Mouse (Mus musculus) cerebral cortex, adult 2 months (tissue): Measurements from ENCODE around the gene Ddx58.

Experiments used
- WGBS: fragments of 180-500 bp; shearing (Covaris S2); methylation state at CpG from one replicate; pipeline ENCODE4 v1.1.7; 2018; 5-methylcytosine and 5-hydroxymethylcytosine counted together

The Ddx58 gene

DNA sequence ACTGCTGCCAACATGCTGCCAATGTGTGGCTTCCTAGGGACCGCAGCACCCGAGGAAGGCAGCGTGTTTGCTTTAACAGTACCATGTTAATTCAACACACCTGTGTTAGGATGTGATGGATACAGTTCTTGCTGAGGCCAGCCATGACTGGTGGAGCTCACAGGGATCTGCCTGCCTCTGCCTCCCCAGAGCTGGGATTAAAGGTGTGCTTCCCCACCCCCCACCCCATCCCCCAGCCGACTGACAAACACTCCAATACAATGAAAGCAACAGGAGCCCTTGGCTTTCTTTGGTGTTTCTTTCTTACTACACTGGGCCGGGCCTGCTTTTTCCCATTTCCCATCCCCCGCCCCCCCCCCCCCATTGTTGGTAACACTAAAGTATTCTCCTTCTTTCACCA is 5.4 kb downstream of the Ddx58 start:
- WGBS, result 80% methylated on average over 6 of the region's 6 CpGs

DNA sequence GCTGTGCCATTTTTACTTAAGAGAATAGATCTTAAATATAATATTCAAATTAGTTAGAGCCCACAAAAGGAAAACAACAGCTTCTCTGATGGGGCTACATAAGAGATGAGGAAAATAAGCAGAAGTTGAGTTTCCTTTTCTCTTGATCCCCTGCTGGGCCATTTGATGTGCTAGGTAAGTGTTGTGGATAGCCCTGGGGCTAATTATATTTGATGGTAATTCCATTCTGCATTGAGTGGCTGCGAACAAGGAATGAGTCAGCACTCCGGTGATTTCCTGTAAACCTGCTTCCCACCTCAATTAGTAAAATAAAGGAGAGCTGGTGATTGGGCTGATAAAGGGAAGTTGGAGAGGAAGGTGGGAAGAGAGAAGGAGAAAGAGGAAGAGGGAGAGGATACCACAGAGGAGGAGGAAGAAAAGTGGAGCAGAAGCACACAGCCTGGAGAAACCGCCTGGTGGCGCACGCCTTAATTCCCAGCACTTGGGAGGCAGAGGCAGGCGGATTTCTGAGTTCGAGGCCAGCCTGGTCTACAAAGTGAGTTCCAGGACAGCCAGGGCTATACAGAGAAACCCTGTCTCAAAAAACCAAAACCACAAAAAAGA is 6.5 kb downstream of the Ddx58 start:
- WGBS, result 84% methylated on average over 7 of the region's 7 CpGs

DNA sequence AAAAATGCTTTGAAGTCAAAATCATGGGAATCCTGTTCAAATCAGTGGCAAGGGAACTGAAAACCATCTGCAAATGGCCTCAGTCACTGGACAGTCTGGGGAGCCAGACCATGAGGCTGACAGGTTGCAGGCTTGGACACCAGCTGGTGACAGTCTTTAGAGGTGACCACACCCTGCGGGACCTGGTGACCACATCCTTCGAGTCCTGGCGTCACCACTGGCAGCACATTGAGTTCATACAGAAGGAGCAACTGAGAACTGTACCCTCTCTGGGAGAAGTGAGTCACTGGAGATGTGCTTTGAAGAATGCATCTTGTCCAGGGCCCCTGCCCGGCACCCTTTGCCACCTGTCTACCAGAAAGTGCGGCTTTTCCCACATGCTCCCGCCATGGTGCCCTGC is 9.9 kb downstream of the Ddx58 start:
- 96% methylated on average over 6 of the region's 6 CpGs for WGBS

DNA sequence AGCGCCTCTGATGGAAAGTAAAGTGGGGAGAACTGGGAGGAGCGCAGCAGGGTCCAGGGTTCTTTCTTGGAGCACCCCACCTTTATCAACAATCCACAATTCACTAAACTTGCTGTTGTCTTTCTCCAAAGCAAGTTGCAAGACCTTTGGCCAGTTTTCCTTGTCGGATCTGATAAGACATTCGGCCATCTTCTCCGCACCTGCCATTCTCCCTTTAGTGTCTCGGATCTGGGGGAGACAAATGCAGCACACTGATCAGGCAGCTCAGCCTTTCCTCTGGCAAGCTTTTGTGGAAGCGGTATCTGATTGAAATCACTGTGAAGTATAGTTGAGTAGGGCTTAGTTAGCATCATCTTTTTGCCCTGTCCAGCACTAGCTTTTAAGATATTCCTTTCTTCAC is 11.7 kb downstream of the Ddx58 start:
- WGBS, result 94% methylated on average over 7 of the region's 7 CpGs

DNA sequence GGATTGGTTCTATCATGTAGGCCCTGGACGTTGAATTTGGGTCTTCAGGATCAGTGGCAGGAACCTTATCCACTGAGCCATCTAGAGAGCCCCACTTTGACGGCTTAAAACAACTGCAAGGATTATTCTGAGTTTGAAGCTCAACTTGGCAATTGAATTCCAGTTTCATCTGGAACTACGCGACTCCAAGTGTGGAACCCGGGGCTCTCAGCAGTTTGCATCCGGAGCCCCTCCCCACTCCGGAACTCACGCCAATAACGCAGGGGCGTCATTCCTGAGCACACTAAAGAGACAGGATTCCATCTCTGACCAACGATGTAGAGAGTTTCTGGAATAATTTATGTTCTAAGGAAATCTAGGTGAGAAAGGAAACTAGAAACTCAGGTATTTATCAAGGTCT is 12.5 kb downstream of the Ddx58 start:
- 90% methylated on average over 11 of the region's 11 CpGs for WGBS

DNA sequence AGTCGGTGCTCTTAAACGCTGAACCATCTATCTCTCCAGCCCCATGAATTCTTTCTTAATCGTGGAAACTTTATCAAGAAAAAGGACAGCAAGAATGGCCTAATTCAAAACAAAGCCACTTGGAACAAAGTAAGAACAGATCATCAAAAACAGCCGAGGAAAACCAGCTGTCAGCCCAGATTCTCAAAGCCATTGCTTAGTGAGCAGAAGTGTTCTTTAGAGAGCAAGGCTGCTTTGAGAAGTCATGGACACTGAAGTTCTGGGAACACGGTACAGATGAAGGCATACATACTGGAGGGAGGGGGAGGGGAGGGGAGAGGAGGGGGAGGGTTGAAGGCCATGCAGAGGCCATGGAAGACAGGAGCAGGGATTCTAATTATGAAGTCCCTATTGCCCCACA is 13.5 kb downstream of the Ddx58 start:
- 79% methylated on average over 5 of the region's 5 CpGs for WGBS

DNA sequence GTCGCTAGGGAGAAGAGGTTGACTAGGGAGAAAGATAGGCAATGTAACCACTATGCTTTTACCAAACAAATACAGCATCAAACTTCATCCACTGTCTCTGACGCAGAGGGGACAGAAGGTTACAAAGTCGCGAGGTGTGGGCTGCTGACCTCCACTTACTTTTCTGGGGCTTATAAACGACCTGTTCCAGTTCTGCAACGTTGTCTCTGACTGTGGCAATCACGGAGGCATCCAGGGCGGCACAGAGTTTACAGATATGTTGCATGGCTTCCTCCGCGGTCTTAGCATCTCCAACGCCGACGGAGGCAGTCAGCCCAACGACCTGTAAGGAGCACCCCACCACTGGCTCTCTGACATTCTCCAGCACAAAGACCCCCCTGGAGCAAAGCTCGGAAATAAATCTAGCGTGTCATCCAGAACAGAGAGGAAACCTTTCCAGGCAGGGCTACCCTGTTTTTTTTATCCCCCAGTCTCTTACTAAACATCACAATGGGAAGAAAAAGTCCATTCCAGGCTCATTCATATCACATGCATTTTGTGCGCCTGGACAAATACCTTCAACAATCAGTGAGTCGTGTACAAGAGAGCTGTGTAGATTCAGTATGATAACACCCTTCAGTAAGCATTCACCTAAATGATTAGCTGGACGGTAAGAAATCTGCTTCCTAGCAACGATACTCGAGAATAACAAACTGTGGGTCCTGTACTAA is 17.6 kb downstream of the Ddx58 start:
- WGBS, result 70% methylated on average over 21 of the region's 21 CpGs

DNA sequence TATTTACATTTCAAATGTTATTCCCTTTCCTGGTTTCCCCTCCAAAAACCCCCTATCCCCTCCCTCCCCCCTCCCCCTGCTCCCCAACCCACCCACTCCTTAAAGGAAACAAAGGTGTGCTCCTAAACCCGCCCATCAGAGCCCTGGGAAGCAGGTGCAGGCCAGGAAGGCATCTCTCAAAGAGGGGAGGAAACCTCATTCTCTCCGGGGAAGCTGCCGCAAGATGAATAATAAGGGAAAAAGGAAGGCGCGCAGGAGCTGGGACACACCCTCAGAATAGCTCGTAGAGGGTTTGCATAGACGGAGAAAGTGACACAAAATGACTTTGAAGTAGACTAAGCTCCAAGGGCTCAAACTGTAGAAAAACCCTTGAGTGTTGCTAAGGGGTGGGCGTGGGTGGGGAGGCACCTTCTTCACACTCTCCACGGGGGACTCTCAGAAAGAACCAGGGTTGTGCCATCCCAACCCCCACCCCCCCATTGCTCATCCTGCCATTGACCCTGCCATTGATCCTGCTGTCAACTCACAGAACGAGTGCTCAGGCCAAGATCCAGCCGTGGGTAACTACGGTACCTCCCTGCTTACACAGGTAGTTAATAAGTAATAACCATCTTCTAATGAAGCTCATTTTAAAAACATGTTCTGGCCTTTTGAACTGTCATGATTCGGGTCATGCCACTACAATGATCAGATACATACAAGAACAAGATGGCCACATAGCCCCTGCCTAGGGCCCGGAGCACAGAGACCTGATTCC is 18.4 kb downstream of the Ddx58 start:
- 53% methylated on average over 14 of the region's 14 CpGs for WGBS

DNA sequence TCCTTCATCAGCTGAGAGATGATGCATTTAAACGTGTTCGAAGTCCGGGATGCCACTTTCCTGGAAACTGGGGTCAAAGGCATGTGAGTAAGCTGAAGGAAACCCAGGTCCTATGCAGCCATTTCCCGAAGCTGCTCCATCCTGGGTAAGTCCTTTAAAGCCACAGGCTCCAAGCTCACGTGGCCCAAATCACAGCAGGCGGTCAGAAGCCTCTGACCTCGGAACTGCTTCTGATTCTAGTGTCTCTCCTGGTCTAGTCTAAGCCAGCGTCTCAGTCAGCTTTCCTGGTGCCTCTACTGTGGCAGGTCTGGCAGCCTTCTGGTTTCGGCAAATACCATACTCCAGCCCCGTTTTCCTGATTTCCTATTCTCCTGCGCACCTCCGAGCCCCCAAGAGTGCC is 19.2 kb downstream of the Ddx58 start:
- 34% methylated on average over 12 of the region's 12 CpGs for WGBS

DNA sequence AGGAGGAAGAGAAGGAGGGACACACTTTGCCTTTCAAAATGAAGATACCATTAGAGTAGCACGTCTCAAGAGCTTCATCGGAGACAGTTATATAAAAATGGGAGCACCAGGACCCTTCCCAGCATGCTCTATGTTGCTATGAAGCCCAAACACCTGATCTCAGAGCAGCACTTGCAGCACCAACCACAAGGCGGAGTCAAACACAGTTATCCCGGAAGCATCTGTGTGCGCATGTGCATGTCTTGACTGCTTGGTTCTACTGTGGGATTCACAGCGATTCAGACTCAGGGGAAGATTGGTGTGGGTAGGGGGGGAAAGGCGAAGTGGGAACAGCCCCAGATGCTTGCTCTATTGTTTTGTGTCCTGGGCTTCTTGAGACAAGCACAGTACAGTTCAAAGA is 21.2 kb downstream of the Ddx58 start:
- WGBS, result 73% methylated on average over 7 of the region's 7 CpGs

DNA sequence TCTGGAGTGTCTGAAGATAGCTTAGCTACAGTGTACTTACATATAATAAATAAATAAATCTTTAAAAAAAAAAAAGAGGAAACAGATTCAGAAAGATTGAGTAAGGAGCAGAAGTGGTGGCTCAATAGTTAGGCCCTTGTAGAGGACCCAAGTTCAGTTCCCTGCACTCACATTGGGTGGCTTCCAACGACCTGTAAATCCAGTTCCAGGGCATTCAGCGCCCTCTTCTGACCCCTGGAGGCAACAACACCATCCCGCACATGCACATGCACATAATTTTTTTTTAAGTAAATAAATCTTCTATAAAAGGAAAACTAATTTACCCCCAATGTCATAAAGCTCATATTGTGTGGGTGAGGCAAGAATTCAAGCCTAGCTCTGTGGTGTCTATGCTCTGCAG is 21.7 kb downstream of the Ddx58 start:
- 62% methylated on average over 3 of the region's 3 CpGs for WGBS

DNA sequence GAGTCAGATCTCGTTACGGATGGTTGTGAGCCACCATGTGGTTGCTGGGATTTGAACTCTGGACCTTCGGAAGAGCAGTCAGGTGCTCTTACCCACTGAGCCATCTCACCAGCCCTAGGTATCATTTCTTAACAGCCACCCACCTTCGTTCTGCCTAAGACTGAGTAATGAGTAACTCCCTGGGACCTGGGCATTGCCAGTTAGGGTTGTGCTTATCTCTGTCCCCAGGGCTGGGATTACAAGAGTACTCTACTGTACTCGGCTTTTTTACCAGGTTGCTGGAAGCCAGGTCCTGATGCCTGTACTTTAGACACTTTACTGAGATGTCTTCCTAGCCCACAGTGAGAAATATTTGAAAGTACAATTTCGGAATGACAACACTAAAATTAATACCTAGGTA is 27.5 kb downstream of the Ddx58 start:
- 96% methylated on average over 6 of the region's 6 CpGs for WGBS

DNA sequence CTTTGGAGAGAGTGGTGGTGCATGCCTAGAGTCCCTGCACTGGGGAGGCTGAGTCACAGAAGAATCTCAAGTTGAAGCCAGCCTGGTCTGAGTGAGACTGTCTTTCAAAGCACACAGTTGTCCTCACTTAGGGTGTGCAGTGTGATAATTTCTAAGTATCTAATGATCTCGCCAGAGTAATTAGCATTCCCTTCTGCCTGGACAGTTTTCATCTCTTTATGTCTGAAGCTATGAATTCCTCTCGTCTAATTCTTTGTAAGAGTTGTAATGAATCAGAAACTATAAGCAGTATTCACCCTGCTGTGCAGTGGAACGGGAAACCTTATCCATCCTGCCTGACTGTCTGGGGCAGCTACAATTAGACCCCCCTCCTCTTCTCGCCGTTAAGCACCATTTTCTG is 31.9 kb downstream of the Ddx58 start:
- WGBS, result 45% methylated on average over 5 of the region's 5 CpGs

DNA sequence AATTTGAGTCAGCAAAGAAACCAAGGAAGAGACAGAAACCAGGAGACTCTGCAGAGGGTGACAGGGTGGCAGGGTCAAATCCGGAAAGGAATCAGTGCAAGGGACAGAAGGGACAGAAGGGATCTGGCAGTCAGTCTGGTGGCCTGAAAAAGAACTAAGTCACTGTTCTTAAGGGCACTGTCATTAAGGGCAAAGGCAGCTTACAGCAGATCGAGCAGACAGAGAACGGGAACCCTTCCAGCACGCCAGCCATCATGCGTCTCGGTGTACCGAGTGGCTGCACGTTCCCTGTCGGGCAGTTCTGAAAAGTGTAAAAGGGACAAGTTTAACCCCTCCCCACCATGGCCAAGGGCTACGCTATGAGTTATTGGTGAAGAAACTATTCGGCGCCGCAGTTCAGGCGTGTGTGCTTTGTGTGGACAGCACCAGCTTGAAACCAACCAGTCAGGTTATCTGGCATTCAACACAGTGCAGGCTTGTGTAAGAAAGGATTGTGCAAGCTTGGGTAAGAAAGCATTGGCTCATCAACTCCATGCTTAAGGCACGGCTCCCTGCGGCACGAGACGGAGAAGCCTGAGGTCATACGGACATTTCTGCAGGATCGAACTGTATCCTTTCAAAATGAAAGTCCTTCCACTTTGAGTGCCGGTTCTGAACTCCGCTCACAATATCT is 34.3 kb downstream of the Ddx58 start:
- 90% methylated on average over 22 of the region's 22 CpGs for WGBS

DNA sequence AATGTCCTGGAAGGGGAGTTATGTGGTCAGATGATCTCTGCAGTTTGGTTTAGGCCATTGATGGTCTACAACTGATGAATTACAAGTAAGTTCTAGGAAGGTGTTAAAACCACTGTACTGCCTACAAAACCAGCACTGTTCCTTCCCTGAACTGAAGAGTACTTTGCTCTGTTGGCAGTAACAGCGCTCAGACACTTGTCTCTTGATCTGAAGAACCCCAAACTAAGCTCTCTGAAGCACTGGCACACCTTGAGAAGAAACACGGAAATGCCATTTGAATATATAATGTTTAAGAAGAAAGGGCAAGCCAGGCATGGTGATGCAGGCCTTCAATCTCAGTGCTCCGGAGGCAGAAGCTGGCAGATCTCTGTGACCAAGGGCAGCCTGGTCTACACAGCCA is 35.3 kb downstream of the Ddx58 start:
- 87% methylated on average over 3 of the region's 3 CpGs for WGBS

DNA sequence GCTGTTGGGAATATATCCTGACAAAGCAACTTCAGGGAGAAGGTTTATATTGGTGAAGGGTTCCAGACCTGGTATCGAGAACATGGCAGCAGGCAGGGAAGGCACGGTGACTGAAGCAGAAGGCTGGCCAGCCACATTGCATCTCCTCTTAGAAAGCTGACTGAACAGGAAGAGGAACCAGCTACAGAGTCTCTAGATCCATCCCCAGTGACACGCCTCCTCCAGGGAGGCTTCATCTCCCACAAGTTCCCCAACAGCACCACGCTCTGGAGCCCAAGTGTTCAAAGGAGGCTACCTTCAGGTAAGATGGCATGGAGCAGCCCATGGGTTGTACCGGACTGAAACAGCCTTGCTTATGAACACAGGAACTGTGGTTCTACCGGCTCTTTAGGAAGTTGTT is 37.4 kb downstream of the Ddx58 start:
- 89% methylated on average over 6 of the region's 6 CpGs for WGBS

DNA sequence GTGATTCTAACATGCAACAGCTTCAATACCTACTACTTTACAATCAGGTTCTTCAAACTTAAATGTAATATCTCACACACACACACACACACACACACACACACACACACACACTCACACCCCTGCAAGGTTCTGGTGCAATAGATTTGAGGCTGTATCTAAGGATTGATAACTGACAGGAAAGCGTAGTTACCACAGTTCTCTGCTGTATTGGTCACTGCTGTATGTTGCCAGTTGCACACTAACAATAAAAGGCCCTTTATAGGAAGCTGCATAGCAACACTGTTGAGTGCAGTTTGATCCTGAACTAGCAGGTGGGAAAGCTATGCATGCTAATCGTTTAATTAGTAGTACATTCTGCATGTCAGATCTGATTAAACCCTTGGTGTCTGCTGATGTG is 44.3 kb downstream of the Ddx58 start:
- 86% methylated on average over 2 of the region's 2 CpGs for WGBS

DNA sequence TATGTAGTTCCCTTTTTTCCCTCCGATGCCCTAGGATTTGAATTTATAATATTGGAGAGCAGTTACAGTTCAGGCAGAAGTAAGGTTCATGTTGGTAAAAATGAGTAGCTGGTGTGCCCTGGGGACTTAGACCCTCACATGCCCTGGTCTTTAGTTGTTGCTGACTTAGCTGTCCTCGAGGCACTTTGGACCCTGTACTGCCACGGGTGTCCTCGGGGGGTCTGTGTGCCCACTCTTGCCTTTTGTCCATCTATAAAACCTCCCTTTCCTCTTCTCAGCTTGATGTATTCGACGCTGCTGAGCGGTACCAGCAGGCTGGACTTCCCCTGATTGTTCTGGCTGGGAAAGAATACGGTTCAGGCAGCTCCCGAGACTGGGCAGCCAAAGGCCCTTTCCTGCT is 46.2 kb downstream of the Ddx58 start:
- WGBS, result 75% methylated on average over 9 of the region's 9 CpGs

DNA sequence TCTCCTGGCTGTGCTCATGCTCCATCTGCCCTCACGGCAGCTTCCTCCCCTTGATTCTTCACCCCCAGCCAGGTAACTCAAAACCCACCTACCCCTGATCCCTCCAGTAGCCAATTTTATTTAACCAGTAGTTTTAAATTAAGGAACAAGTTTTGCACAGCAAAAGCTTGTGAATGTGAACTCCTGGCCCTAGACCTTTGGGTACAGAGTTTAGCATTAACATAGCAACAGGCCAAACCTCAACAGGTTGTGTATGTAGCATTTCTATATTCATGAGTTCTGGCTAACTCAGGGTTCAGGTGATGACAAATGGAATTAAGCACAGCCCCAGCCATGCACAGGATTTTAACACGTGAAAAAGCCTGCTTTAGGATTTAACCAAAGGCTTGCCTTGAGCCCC is 47.4 kb downstream of the Ddx58 start:
- 83% methylated on average over 2 of the region's 2 CpGs for WGBS

DNA sequence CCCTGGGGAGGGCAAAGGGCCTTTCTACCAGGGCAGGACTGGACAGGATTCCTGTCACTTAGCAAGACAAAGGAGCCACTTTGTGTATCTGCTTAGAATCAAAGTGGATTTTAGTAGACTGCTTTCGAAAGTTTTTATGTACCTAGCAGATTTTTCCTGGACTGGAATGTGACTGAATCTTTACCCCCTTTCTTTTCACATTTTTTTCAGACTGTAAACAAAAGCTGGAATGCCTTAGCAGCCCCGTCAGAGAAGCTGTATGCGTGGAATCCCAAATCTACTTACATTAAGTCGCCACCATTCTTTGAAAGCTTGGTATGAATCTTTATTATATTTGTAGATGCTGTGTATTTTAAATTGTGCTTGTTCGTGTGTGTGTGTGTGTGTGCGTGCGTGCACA is 51.7 kb downstream of the Ddx58 start:
- WGBS, result 92% methylated on average over 7 of the region's 7 CpGs

DNA sequence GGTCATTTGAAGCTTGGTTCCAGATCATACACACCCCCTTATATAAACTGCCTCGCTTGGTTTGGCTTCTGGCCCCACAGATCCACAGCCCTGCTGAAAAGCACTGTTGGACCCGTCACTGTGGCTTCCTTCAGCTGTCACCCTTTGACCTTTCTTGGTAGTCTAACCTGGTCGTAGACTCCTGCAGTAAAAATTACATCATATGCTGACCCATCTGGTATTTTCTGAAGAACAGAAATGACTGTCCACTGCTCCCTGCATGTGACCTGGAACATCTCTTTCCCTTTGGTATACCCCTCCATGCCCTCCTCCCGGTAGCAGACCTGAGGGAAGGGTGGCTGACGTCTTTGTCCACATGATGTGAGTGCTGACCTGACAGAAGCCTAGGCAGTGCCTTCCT is 55.2 kb downstream of the Ddx58 start:
- WGBS, result 88% methylated on average over 5 of the region's 5 CpGs

DNA sequence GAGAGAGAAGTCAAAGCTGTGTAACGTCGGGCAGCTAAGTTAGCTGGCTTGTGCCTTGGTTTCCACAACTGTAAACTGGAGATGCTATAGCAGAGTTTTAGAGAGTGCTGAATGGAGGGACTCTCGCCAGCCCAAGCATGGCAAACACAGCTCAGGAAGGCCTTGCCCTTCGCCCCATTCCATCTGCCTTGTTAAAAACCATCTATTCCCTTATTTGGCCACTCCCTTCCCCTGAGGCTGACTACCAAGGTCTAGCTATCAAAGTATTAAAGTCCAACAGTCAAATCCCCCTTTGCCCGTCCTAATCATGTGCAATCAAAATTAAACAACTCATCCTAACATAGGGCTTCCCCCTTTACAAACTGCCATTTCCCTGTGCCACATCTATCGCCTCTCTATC is 55.8 kb downstream of the Ddx58 start:
- WGBS, result 96% methylated on average over 6 of the region's 6 CpGs
